16 mouse cellular contexts compared by ENCODE assay signal in the genomic region with DNA sequence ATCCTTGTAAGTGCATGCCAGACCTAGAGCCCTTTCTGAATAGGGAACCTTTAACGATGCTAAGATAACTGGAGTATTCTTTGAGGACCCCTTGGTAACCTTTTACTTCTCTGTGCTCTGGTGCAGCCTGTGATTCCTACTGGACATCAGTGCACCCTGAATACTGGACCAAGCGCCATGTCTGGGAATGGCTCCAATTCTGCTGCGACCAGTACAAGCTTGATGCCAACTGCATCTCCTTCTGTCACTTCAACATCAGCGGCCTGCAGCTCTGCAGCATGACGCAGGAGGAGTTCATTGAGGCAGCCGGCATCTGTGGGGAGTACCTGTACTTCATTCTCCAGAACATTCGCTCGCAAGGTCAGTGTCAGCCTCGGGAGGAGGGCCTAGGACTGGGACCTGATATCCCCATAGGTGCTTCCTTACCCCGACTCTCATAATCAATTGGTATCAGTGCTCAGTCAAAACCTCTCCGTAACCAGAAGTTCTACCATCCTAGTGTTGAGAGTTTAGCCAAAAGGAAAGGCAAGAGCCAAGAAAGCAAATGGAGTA. TPM values are rescaled to one million over a fixed set of nuclear protein-coding genes. Genes with fewer than 3 reads are reported as not detected.
DNase-seq lines count a peak whose midpoint lies in the region; ATAC-seq lines count a peak whose summit lies in the region.
"Had no signal": no experiment of that assay in that cellular context is flagged by ENCODE, and none has a peak within 500 bp of the region (broad histone marks: within the 10 kb centered on the region; RNA-seq: fewer than 3 reads in every experiment).

No protein-coding gene starts in this region.

- peak; percentile 41 to 44 for DNase-seq in cerebellum, adult 18-20 months
- no peak for DNase-seq in heart, postnatal 25 days (ENCODE audit: low spot score)
- DNase-seq in midbrain, embryonic 10.5 days (ENCODE audit: low spot score): no peak
- DNase-seq in cerebellum, postnatal 36 days: peak; percentile 38 to 42
- DNase-seq in thymus, postnatal 4 days: no peak

- intact Hi-C loops in heart, postnatal 25 days (cut with DNase I): no loop called here

- no peak for ATAC-seq in cerebellum, adult (ENCODE audit: insufficient number of reproducible peaks, low FRiP score, low TSS enrichment)
- ATAC-seq in heart, embryonic 16.5 days (replicated peaks; ENCODE audit: extremely low read depth, insufficient read depth, low FRiP score): no peak
- peak; percentile 61 for ATAC-seq in midbrain, embryonic 16.5 days

- no peaks in the 10 kb centered on the region for H3K36me3 ChIP-seq in heart, embryonic 16.5 days (ENCODE audit: control insufficient read depth, insufficient read depth)
- H3K36me3 ChIP-seq in midbrain, embryonic 16.5 days (ENCODE audit: control insufficient read depth, insufficient read depth, low read length): no peaks in the 10 kb centered on the region
- H3K36me3 ChIP-seq in midbrain, embryonic 10.5 days: no peaks in the 10 kb centered on the region
- H3K36me3 ChIP-seq: embryonic facial prominence, embryonic 12.5 days; hindbrain, embryonic 12.5 days; lung, embryonic 15.5 days had no signal

- H3K4me2 ChIP-seq in heart, embryonic 16.5 days (ENCODE audit: low read depth, low read length): 0 out of 2 replicates have a peak overlapping the region, but pooled peaks have one; percentile 50
- no peak overlapping the region for H3K4me2 ChIP-seq in midbrain, embryonic 16.5 days (ENCODE audit: low read length)

- H3K9ac ChIP-seq in heart, embryonic 16.5 days (ENCODE audit: low read length): no peak overlapping the region
- no peak overlapping the region for H3K9ac ChIP-seq in midbrain, embryonic 16.5 days (ENCODE audit: low read depth, low read length)

- H3K27ac ChIP-seq in heart, embryonic 16.5 days (ENCODE audit: low read length): no peak overlapping the region
- H3K27ac ChIP-seq in midbrain, embryonic 16.5 days (ENCODE audit: low read length): no peak overlapping the region
- H3K27ac ChIP-seq in midbrain, embryonic 10.5 days (replicated peaks): no peak overlapping the region
- H3K27ac ChIP-seq: embryonic facial prominence, embryonic 12.5 days; hindbrain, embryonic 12.5 days; lung, embryonic 15.5 days had no signal

- no peaks in the 10 kb centered on the region for H3K27me3 ChIP-seq in heart, embryonic 16.5 days (ENCODE audit: control insufficient read depth, insufficient read depth, low read length)
- no peaks in the 10 kb centered on the region for H3K27me3 ChIP-seq in midbrain, embryonic 16.5 days (ENCODE audit: control insufficient read depth, insufficient read depth, low read depth, low read length)
- no peaks in the 10 kb centered on the region for H3K27me3 ChIP-seq in midbrain, embryonic 10.5 days (ENCODE audit: low read depth, poor library complexity, severe bottlenecking)
- H3K27me3 ChIP-seq: embryonic facial prominence, embryonic 12.5 days; hindbrain, embryonic 12.5 days; lung, embryonic 15.5 days; Patski had no signal

- H3K9me3 ChIP-seq in heart, embryonic 16.5 days (replicated peaks; ENCODE audit: control insufficient read depth, low read length): no peaks in the 10 kb centered on the region
- H3K9me3 ChIP-seq in midbrain, embryonic 16.5 days (replicated peaks; ENCODE audit: control insufficient read depth, low read length, poor library complexity, severe bottlenecking): no peaks in the 10 kb centered on the region
- no peaks in the 10 kb centered on the region for H3K9me3 ChIP-seq in midbrain, embryonic 10.5 days (replicated peaks)
- H3K9me3 ChIP-seq: embryonic facial prominence, embryonic 12.5 days; hindbrain, embryonic 12.5 days; lung, embryonic 15.5 days had no signal

- no peak overlapping the region for H3K4me3 ChIP-seq in heart, embryonic 16.5 days (ENCODE audit: low read length)
- H3K4me3 ChIP-seq in midbrain, embryonic 16.5 days (ENCODE audit: low read depth, low read length): no peak overlapping the region
- H3K4me3 ChIP-seq in midbrain, embryonic 10.5 days: no peak overlapping the region
- H3K4me3 ChIP-seq: lung, embryonic 15.5 days; myocyte had no signal

- H3K4me1 ChIP-seq in heart, embryonic 16.5 days (ENCODE audit: control insufficient read depth, insufficient read depth, low read length): no peaks in the 10 kb centered on the region; the same call in 1 of the 2 replicates
- peaks cover 2% of the 10 kb centered on the region; the same call in 1 of the 2 replicates for H3K4me1 ChIP-seq in midbrain, embryonic 16.5 days (ENCODE audit: control insufficient read depth, insufficient read depth, low read length)
- peaks cover 9% of the 10 kb centered on the region for H3K4me1 ChIP-seq in midbrain, embryonic 10.5 days

- WGBS in heart, embryonic 16.5 days: 81% methylated on average over 11 of the region's 11 CpGs
- 91% methylated on average over 11 of the region's 11 CpGs for WGBS in midbrain, embryonic 16.5 days
- WGBS in midbrain, embryonic 10.5 days: 94% methylated on average over 11 of the region's 11 CpGs

RNA-seq across cellular contexts. Expression of a gene that starts 27.7 kb away (rescaled TPM):
- polyA plus RNA-seq in heart, embryonic 16.5 days (2015; fragmentation: Nextera tagmentation; extraction: Ambion mirVana): 0.12 and 0.87 TPM in 2 replicates
- not detected for total RNA-seq in heart, postnatal 25 days (2021)
- polyA plus RNA-seq in midbrain, embryonic 16.5 days (2015; fragmentation: Nextera tagmentation; extraction: Ambion mirVana): not detected in 2 replicates
- polyA plus RNA-seq in midbrain, embryonic 10.5 days (2016; fragmentation: Nextera tagmentation; extraction: Ambion mirVana): not detected in 2 replicates
- total RNA-seq: megakaryocyte progenitor cell, adult 5-6 weeks had no signal
- polyA plus RNA-seq: hindbrain, embryonic 12.5 days; liver, embryonic 11.5 days; myocyte; Patski; spleen, adult 2 months had no signal

RNA-seq across cellular contexts. Expression of a gene that starts 45.8 kb away (rescaled TPM):
- 80.3 and 92.2 TPM in 2 replicates for polyA plus RNA-seq in heart, embryonic 16.5 days (2015; fragmentation: Nextera tagmentation; extraction: Ambion mirVana)
- 100 to 1,000 TPM; 199 to 201 TPM for total RNA-seq in heart, postnatal 25 days (2021)
- polyA plus RNA-seq in midbrain, embryonic 16.5 days (2015; fragmentation: Nextera tagmentation; extraction: Ambion mirVana): 86.5 and 92.6 TPM in 2 replicates
- 102 and 115 TPM in 2 replicates for polyA plus RNA-seq in midbrain, embryonic 10.5 days (2016; fragmentation: Nextera tagmentation; extraction: Ambion mirVana)

Comparison
In these comparisons a context has a peak if more than half of its experiments do, and no peak if none do; other contexts are left out.
1. DNase-seq: peak in cerebellum, adult 18-20 months (2 of 2) and cerebellum, postnatal 36 days (2 of 2); none in heart, postnatal 25 days (single experiment), midbrain, embryonic 10.5 days (single experiment) and thymus, postnatal 4 days (single experiment).